Mouse (Mus musculus): ENCODE measurements at regions not wholly inside any gene's neighbourhood (a gene's known extent, or its start where the extent isn't known, plus 50 kb on each side); places are given as distances from the start of the nearest gene placed in this dataset.

DNA sequence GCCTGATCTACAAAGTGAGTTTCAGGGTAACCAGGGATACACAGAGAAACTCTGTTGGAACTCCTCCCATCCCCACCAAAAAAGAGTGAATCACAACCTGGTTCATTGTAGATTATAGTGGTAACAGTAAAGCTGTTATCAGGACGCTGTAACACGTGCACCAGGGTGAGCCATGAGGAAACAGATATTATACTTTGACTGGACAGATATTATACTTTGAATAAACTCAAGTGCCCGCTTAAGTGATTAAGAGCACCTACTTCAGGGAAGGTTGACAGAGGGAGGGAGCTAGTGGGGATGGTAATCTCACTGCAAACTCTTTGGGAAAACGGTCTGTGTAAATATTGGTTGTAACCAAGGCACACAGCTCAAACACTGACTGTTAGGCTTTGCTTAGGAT is 147.4 kb downstream of the Cetn3 start:
- no peak for TF ChIP-seq CTCF (IDR thresholded peaks at IDR 0.05; ENCODE audit: borderline replicate concordance, extremely low read depth, insufficient read depth, insufficient read length)
- TF ChIP-seq POLR2A (IDR thresholded peaks at IDR 0.05; ENCODE audit: borderline replicate concordance, extremely low read depth, insufficient read depth, insufficient read length, poor library complexity, severe bottlenecking) = no peak

Data from brain, embryonic 14.5 days (tissue).